Mouse (Mus musculus) liver, embryonic 13.5 days (tissue): ENCODE results near the gene Zfhx3. TPM values are rescaled to one million over a fixed set of nuclear protein-coding genes. Genes with fewer than 3 reads are reported as not detected.

Experiments used
- ATAC-seq: fragments of 200-750 bp; cut with Nextera tagmentation; 2 replicates; pipeline ENCODE4 v1.8.0; 2017; ENCODE audit warnings: low read depth, mild to moderate bottlenecking, moderate number of reproducible peaks, moderate library complexity
- DNase-seq: peaks from one replicate; pipeline ENCODE4 v3.0.0; 2022
- H3K27ac ChIP-seq: fragments of 300-500 bp; sonication (generic); 2 replicates; pipeline ENCODE4 v1.5.1; 2015; ENCODE audit warnings: moderate library complexity, mild to moderate bottlenecking, inconsistent platforms
- H3K27me3 ChIP-seq: fragments of 300-500 bp; sonication (generic); 2 replicates; pipeline ENCODE4 v1.6.1; 2015; ENCODE audit warnings: mild to moderate bottlenecking, inconsistent platforms
- H3K36me3 ChIP-seq: fragments of 300-500 bp; sonication (generic); 2 replicates; pipeline ENCODE4 v1.6.1; 2015; ENCODE audit warnings: mild to moderate bottlenecking, inconsistent platforms
- H3K4me1 ChIP-seq: fragments of 300-500 bp; sonication (generic); replicated peaks from 2 replicates; pipeline ENCODE4 v1.6.1; 2015; ENCODE audit warnings: inconsistent platforms
- H3K4me2 ChIP-seq: fragments of 300-500 bp; sonication (generic); 2 replicates; pipeline ENCODE4 v1.6.1; 2015; ENCODE audit warnings: inconsistent platforms, mild to moderate bottlenecking, moderate library complexity
- H3K4me3 ChIP-seq: fragments of 300-500 bp; sonication (generic); replicated peaks from 2 replicates; pipeline ENCODE4 v1.5.1; 2015; ENCODE audit warnings: mild to moderate bottlenecking, inconsistent platforms
- H3K9ac ChIP-seq: fragments of 300-500 bp; sonication (generic); 2 replicates; pipeline ENCODE4 v1.6.1; 2015; ENCODE audit warnings: mild to moderate bottlenecking, inconsistent platforms
- H3K9me3 ChIP-seq: fragments of 300-500 bp; sonication (generic); replicated peaks from 2 replicates; pipeline ENCODE4 v1.6.1; 2016; ENCODE audit warnings: inconsistent platforms
- WGBS: fragments of 180-500 bp; shearing (Covaris S2); methylation state at CpG from one replicate; pipeline ENCODE4 v1.1.7; 2015; ENCODE audit not compliant: insufficient replicate concordance; 5-methylcytosine and 5-hydroxymethylcytosine counted together
- polyA plus RNA-seq: library from polyadenylated mRNA; unstranded; fragments of >200 nt; fragmentation: Nextera tagmentation; extraction: Ambion mirVana; gene quantifications from 2 replicates; pipeline ENCODE4 v1.2.1, GENCODE M21; 2015

Gene Zfhx3
- polyA plus RNA-seq, 1 experiment from 2014 or later: 1.0 TPM

DNA sequence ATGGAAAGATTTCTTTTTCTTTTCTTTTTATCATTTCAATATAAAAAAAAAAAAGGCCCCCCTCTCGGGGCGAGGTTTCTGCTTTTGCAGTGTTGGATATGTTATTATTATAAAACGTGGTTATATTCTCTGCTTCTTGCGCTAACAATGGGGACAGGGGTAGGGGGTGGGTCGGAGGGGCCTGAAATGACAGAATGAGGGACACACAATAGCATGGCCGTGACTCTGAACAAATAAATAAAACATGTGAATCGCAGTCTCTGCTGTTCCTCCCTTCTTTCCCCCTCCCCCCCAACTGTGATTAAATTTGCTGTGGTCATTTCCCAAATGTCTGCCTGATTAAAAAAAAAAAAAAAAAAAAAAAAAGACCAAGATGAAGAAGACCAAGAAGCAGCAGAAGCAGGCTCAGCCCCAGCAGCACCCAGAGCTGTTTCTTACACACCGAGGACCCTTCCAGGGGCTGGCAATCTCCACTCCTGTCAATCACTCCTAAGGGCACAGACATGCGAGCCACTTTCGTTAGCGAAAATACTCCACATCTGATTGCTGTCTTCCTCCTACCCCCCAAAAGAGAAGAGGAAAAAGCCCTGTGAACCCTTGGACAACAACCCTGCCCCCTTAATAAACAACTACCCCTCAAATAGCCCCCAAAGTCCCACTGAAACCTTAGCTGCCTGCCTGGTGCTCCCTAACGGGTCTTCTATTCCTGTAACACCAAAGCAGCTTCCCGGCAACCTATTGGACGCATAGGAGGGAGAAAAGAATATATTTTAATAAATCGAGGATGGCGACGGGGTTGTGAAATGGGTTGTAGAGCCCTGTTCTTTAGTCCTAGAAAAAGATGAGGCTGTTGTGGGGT, 302.4 kb downstream of the Zfhx3 start:
- H3K27ac ChIP-seq: no peak overlapping the region
- H3K4me1 ChIP-seq: no peaks in the 10 kb centered on the region
- ATAC-seq (no peak), DNase-seq (no peak)
- no peak overlapping the region for H3K9ac ChIP-seq
- H3K27me3 ChIP-seq: peaks cover 4% of the 10 kb centered on the region; the same call in 1 of the 2 replicates
- H3K9me3 ChIP-seq: no peaks in the 10 kb centered on the region
- no peak overlapping the region for H3K4me3 ChIP-seq
- 55% methylated on average over 17 of the region's 17 CpGs for WGBS
- no peak overlapping the region for H3K4me2 ChIP-seq
- no peaks in the 10 kb centered on the region for H3K36me3 ChIP-seq

DNA sequence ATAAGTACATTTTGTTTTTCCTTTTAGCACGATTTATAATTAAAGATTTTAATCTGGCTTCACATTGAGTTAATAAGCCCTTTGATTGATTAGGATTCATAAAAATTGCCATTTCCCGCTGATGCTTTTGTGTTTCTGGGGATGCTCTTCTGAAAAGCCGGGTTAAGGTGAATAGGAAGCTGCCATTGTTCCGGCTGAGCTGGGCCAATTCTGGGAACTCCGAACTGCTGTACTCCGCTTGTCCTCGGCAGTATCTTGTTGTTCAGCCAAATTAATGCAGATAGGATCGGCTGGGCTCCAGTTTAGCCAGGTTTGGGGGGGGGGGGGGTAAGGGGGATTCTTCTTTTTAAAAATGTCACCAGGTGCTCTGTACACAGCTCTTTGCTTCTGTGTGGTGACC, 303.1 kb downstream of the Zfhx3 start:
- no peaks in the 10 kb centered on the region for H3K4me1 ChIP-seq
- H3K4me3 ChIP-seq: no peak overlapping the region
- H3K36me3 ChIP-seq: no peaks in the 10 kb centered on the region
- ATAC-seq: no peak
- WGBS: 70% methylated on average over 8 of the region's 8 CpGs
- DNase-seq: no peak
- no peak overlapping the region for H3K4me2 ChIP-seq
- H3K27ac ChIP-seq: no peak overlapping the region
- H3K9ac ChIP-seq: no peak overlapping the region
- H3K9me3 ChIP-seq: no peaks in the 10 kb centered on the region
- H3K27me3 ChIP-seq: peaks cover 4% of the 10 kb centered on the region; the same call in 1 of the 2 replicates

DNA sequence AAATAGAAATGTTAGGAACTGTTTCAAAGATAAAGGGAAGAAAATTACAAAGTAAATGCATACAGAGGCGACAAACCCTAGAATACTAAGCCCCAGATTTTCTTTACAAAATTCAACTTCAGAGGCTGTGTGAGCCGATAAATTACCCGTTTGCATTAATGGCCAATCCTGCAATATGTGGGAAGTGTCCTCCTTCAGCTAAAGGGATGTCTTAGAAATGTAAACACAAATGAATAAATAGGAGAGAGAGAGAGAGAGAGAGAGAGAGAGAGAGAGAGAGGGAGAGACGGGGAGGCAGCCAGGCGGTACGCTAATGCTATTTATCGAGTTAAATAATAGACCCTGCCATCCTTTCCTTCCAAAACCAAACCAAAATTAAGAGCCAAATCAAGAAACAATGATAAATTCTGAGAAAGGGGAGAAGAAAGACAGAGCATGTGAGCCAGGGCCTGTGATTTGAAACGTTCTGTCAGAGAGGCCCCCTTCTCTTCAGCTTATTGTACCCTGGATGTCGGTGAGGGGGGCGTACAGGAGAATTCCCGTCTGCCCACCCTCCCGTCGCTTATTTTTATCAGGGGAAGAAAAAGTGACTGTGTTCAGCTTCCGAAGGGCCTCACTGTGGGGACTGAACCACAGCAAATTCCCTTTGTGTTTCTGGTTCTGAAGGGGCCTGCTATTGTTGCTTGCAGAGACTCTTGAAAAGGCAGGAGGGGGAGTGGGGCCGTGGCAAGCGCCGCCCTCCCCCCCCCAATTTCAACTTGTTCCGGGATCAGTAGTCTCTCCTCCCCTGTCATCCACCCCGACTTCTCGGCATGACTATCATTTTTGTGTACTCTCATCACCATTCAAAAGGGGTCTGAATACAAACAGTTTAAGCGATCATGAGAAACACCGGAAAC, 303.8 kb downstream of the Zfhx3 start:
- Histone ChIP-seq H3K4me3 (no peak overlapping the region), H3K4me2 (no peak overlapping the region), H3K36me3 (no peaks in the 10 kb centered on the region), H3K9ac (no peak overlapping the region), H3K27ac (no peak overlapping the region), H3K4me1 (no peaks in the 10 kb centered on the region), H3K27me3 (peaks cover 1% of the 10 kb centered on the region; the same call in 1 of the 2 replicates), H3K9me3 (no peaks in the 10 kb centered on the region)
- no peak for DNase-seq
- 63% methylated on average over 22 of the region's 22 CpGs for WGBS
- ATAC-seq: no peak

GRCm38 (mm10) chr8:108246934-108247417, 304.5 kb downstream of the Zfhx3 start:
- H3K4me2 ChIP-seq: no peak overlapping the region
- no peaks in the 10 kb centered on the region for H3K4me1 ChIP-seq
- 65% methylated on average over 7 of the region's 7 CpGs for WGBS

GRCm38 (mm10) chr8:108264593-108265160, 322.2 kb downstream of the Zfhx3 start:
- Histone ChIP-seq H3K9me3 (no peaks in the 10 kb centered on the region), H3K36me3 (no peaks in the 10 kb centered on the region), H3K4me2 (no peak overlapping the region), H3K4me1 (no peaks in the 10 kb centered on the region), H3K9ac (no peak overlapping the region), H3K27ac (no peak overlapping the region), H3K4me3 (no peak overlapping the region), H3K27me3 (no peaks in the 10 kb centered on the region)
- ATAC-seq (no peak), DNase-seq (no peak)
- WGBS: 61% methylated on average over 11 of the region's 11 CpGs

More at GRCm38 (mm10) chr8:108246934-108247417, 304.5 kb downstream of the Zfhx3 start:
- Histone ChIP-seq H3K4me3 (no peak overlapping the region), H3K36me3 (no peaks in the 10 kb centered on the region), H3K9ac (no peak overlapping the region), H3K27ac (no peak overlapping the region), H3K27me3 (no peaks in the 10 kb centered on the region), H3K9me3 (no peaks in the 10 kb centered on the region)
- no peak for DNase-seq
- no peak for ATAC-seq

DNA sequence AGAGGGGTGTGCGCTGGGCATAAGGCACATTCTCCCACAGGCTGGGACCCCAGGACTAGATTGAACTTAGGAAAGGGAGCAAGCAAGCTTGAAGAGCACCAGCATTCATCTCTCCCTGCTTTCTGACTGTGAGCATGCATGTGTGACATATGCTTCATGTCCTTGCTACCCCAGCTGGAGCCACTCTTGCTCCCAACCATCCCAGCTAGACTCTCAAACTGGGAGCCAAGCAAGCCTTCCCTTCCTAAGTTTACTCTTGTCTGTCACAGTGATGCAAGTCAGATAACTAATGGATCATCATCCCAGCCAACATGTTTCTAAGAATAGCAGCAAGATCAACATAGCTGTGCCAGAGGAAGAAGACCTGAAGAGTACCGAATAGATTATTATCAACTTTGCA, 335.5 kb downstream of the Zfhx3 start:
- no peak overlapping the region for H3K4me2 ChIP-seq
- H3K36me3 ChIP-seq: no peaks in the 10 kb centered on the region
- H3K9me3 ChIP-seq: no peaks in the 10 kb centered on the region
- H3K27ac ChIP-seq: no peak overlapping the region
- no peak overlapping the region for H3K4me3 ChIP-seq
- no peak for DNase-seq
- no peaks in the 10 kb centered on the region for H3K4me1 ChIP-seq
- WGBS: 64% methylated on average over 2 of the region's 2 CpGs
- H3K9ac ChIP-seq: no peak overlapping the region
- no peaks in the 10 kb centered on the region for H3K27me3 ChIP-seq
- ATAC-seq: no peak

- no peak for DNase-seq
- H3K4me1 ChIP-seq: no peaks in the 10 kb centered on the region
- H3K36me3 ChIP-seq: no peaks in the 10 kb centered on the region
- H3K9me3 ChIP-seq: no peaks in the 10 kb centered on the region
- H3K4me3 ChIP-seq: no peak overlapping the region
- H3K27me3 ChIP-seq: no peaks in the 10 kb centered on the region
- no peak overlapping the region for H3K4me2 ChIP-seq
- 33% methylated on average over 12 of the region's 12 CpGs for WGBS
- H3K9ac ChIP-seq: no peak overlapping the region
- no peak for ATAC-seq
- H3K27ac ChIP-seq: no peak overlapping the region
Measured at GRCm38 (mm10) chr8:108281981-108282380, 339.5 kb downstream of the Zfhx3 start.

GRCm38 (mm10) chr8:108286117-108286516, 343.7 kb downstream of the Zfhx3 start:
- Histone ChIP-seq H3K4me2 (no peak overlapping the region), H3K27ac (no peak overlapping the region), H3K4me1 (no peaks in the 10 kb centered on the region), H3K36me3 (no peaks in the 10 kb centered on the region), H3K9me3 (no peaks in the 10 kb centered on the region), H3K27me3 (no peaks in the 10 kb centered on the region), H3K4me3 (no peak overlapping the region), H3K9ac (no peak overlapping the region)
- ATAC-seq: no peak
- DNase-seq: no peak
- WGBS: 26% methylated on average over 5 of the region's 5 CpGs

DNA sequence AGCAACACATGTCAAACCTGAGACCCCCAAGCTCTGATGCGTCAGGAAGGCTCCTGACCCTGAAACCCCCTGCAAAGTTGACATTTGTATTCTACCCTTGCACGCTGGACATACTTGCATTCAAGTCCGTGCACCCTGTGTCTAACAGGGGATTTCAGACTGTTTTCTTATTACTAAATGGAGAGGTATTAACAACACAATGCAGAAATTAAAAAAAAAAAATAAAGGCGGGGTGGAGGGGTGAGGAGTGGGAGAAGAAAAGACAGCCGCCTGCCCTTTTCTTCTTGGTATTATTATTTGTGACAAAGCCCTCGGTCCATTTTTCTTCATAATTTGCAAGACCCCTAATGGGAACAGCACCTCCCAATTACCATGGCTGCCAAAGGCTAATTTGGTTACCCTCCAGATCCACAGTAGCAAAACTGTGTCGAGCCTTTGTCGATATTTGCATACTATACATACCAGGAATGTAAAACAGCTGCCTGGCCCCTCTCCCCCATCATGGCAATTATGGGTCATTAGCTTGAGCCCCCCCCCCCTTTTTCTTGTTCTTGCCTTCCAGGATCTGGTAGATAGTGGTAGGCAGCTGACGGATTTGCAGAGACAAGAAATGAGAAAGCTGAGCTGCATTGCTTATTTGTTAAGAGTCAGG, 358.6 kb downstream of the Zfhx3 start:
- ATAC-seq (no peak), DNase-seq (no peak)
- H3K4me2 ChIP-seq: no peak overlapping the region
- H3K4me1 ChIP-seq: no peaks in the 10 kb centered on the region
- no peak overlapping the region for H3K27ac ChIP-seq
- no peaks in the 10 kb centered on the region for H3K9me3 ChIP-seq
- WGBS: 67% methylated on average over 9 of the region's 9 CpGs
- H3K9ac ChIP-seq: no peak overlapping the region
- H3K4me3 ChIP-seq: no peak overlapping the region
- H3K36me3 ChIP-seq: no peaks in the 10 kb centered on the region
- no peaks in the 10 kb centered on the region for H3K27me3 ChIP-seq

GRCm38 (mm10) chr8:108301654-108302053, 359.2 kb downstream of the Zfhx3 start:
- no peaks in the 10 kb centered on the region for H3K36me3 ChIP-seq
- ATAC-seq (no peak), DNase-seq (no peak)
- no peak overlapping the region for H3K27ac ChIP-seq
- H3K9ac ChIP-seq: no peak overlapping the region
- no peaks in the 10 kb centered on the region for H3K9me3 ChIP-seq
- no peak overlapping the region for H3K4me3 ChIP-seq
- H3K27me3 ChIP-seq: no peaks in the 10 kb centered on the region
- no peak overlapping the region for H3K4me2 ChIP-seq
- 72% methylated on average over 12 of the region's 12 CpGs for WGBS
- H3K4me1 ChIP-seq: no peaks in the 10 kb centered on the region

GRCm38 (mm10) chr8:108305368-108305767, 362.9 kb downstream of the Zfhx3 start:
- DNase-seq (no peak), ATAC-seq (no peak)
- 60% methylated on average over 3 of the region's 3 CpGs for WGBS
- Histone ChIP-seq H3K36me3 (no peaks in the 10 kb centered on the region), H3K4me3 (no peak overlapping the region), H3K4me1 (no peaks in the 10 kb centered on the region), H3K27me3 (no peaks in the 10 kb centered on the region), H3K9ac (no peak overlapping the region), H3K27ac (no peak overlapping the region), H3K4me2 (no peak overlapping the region), H3K9me3 (no peaks in the 10 kb centered on the region)
